Mouse (Mus musculus): ENCODE data around the gene Casq2. TPM values are rescaled to one million over a fixed set of nuclear protein-coding genes. Genes with fewer than 3 reads are reported as not detected.

Gene Casq2
- total RNA-seq (2014; fragmentation: Nextera tagmentation) (not detected in 2 replicates), total RNA-seq (2017) (0.11 TPM in 1 of 2 replicates, not detected in the other), polyA plus RNA-seq (2012) (not detected in 2 replicates)

- Histone ChIP-seq H3K4me1 (ENCODE audit: insufficient read depth, low read depth, low read length) (no peaks in the 10 kb centered on the region), H3K4me3 (ENCODE audit: low read depth, low read length) (no peak within 1 kb of the TSS), H3K36me3 (replicated peaks) (no peaks in the 10 kb centered on the region), H3K27me3 (ENCODE audit: insufficient read depth, low read length) (peaks cover 10% of the 10 kb centered on the region), H3K9me3 (replicated peaks) (no peaks in the 10 kb centered on the region)
- ATAC-seq (ENCODE audit: extremely low read depth, insufficient number of reproducible peaks, low FRiP score, poor library complexity, severe bottlenecking) (no peak), DNase-seq (ENCODE audit: low spot score) (no peak)
- TF ChIP-seq GATA2 (IDR thresholded peaks at IDR 0.05; ENCODE audit: borderline replicate concordance, low read depth, low read length) (no peak), GATA1 (IDR thresholded peaks at IDR 0.05; ENCODE audit: borderline replicate concordance, low read length) (no peak), TAL1 (conservative IDR thresholded peaks at IDR 0.05; ENCODE audit: low read depth, low read length) (no peak), POLR2AphosphoS5 (IDR thresholded peaks at IDR 0.05; ENCODE audit: insufficient replicate concordance, low read depth, low read length) (no peak), CTCF (IDR thresholded peaks at IDR 0.05; ENCODE audit: low read depth, low read length) (no peak)
Measured at GRCm38 (mm10) chr3:102086283-102086682, at the start of gene Casq2. Gene Casq2, plus strand, starts transcription at chr3:102086415.

GRCm38 (mm10) chr3:102037806-102038205 lies 48.4 kb upstream of the Casq2 start:
- no peak for DNase-seq (ENCODE audit: low spot score)
- Histone ChIP-seq H3K27me3 (ENCODE audit: insufficient read depth, low read length) (peaks cover 9% of the 10 kb centered on the region), H3K4me3 (ENCODE audit: low read depth, low read length) (no peak overlapping the region), H3K4me1 (ENCODE audit: insufficient read depth, low read depth, low read length) (no peaks in the 10 kb centered on the region), H3K36me3 (replicated peaks) (no peaks in the 10 kb centered on the region), H3K9me3 (replicated peaks) (no peaks in the 10 kb centered on the region)
- ATAC-seq (ENCODE audit: extremely low read depth, insufficient number of reproducible peaks, low FRiP score, poor library complexity, severe bottlenecking), result no peak
- no peak for TF ChIP-seq POLR2AphosphoS5 (IDR thresholded peaks at IDR 0.05; ENCODE audit: insufficient replicate concordance, low read depth, low read length)
- no peak for TF ChIP-seq TAL1 (conservative IDR thresholded peaks at IDR 0.05; ENCODE audit: low read depth, low read length)
- no peak for TF ChIP-seq GATA1 (IDR thresholded peaks at IDR 0.05; ENCODE audit: borderline replicate concordance, low read length)
- TF ChIP-seq CTCF (IDR thresholded peaks at IDR 0.05; ENCODE audit: low read depth, low read length), result no peak
- TF ChIP-seq GATA2 (IDR thresholded peaks at IDR 0.05; ENCODE audit: borderline replicate concordance, low read depth, low read length), result no peak

DNA sequence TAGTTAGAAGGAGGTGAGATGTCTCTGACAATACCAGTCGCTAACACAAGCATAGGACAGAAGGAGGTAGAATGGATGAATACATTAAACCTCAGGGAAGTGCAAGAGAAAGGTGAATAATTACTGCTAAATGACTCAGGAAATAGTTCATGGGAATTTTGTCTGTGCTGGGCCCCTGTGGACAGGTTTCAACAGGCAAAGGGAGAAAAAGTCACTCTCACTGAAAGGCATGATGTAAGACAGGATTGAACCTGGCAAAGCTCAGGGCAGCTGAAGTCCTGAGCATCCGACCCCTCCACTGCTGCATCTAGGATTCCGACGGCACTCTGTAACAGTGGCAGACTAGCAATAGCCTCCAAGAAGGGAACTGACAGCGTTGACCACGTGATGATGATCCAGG lies 47.6 kb upstream of the Casq2 start:
- TF ChIP-seq TAL1 (conservative IDR thresholded peaks at IDR 0.05; ENCODE audit: low read depth, low read length), result no peak
- TF ChIP-seq CTCF (IDR thresholded peaks at IDR 0.05; ENCODE audit: low read depth, low read length), result no peak
- TF ChIP-seq GATA2 (IDR thresholded peaks at IDR 0.05; ENCODE audit: borderline replicate concordance, low read depth, low read length), result no peak
- TF ChIP-seq GATA1 (IDR thresholded peaks at IDR 0.05; ENCODE audit: borderline replicate concordance, low read length), result no peak
- no peak for TF ChIP-seq POLR2AphosphoS5 (IDR thresholded peaks at IDR 0.05; ENCODE audit: insufficient replicate concordance, low read depth, low read length)
- Histone ChIP-seq H3K4me3 (ENCODE audit: low read depth, low read length) (no peak overlapping the region), H3K9me3 (replicated peaks) (no peaks in the 10 kb centered on the region), H3K27me3 (ENCODE audit: insufficient read depth, low read length) (peaks cover 12% of the 10 kb centered on the region), H3K36me3 (replicated peaks) (no peaks in the 10 kb centered on the region), H3K4me1 (ENCODE audit: insufficient read depth, low read depth, low read length) (no peaks in the 10 kb centered on the region)
- no peak for ATAC-seq (ENCODE audit: extremely low read depth, insufficient number of reproducible peaks, low FRiP score, poor library complexity, severe bottlenecking)
- no peak for DNase-seq (ENCODE audit: low spot score)

GRCm38 (mm10) chr3:102041632-102042031 lies 44.6 kb upstream of the Casq2 start:
- H3K36me3 ChIP-seq (replicated peaks), result no peaks in the 10 kb centered on the region
- TF ChIP-seq GATA1 (IDR thresholded peaks at IDR 0.05; ENCODE audit: borderline replicate concordance, low read length) (no peak), POLR2AphosphoS5 (IDR thresholded peaks at IDR 0.05; ENCODE audit: insufficient replicate concordance, low read depth, low read length) (no peak), CTCF (IDR thresholded peaks at IDR 0.05; ENCODE audit: low read depth, low read length) (no peak), GATA2 (IDR thresholded peaks at IDR 0.05; ENCODE audit: borderline replicate concordance, low read depth, low read length) (no peak), TAL1 (conservative IDR thresholded peaks at IDR 0.05; ENCODE audit: low read depth, low read length) (no peak)
- no peaks in the 10 kb centered on the region for H3K4me1 ChIP-seq (ENCODE audit: insufficient read depth, low read depth, low read length)
- ATAC-seq (ENCODE audit: extremely low read depth, insufficient number of reproducible peaks, low FRiP score, poor library complexity, severe bottlenecking), result no peak
- no peak for DNase-seq (ENCODE audit: low spot score)
- H3K4me3 ChIP-seq (ENCODE audit: low read depth, low read length), result no peak overlapping the region
- peaks cover 12% of the 10 kb centered on the region for H3K27me3 ChIP-seq (ENCODE audit: insufficient read depth, low read length)
- no peaks in the 10 kb centered on the region for H3K9me3 ChIP-seq (replicated peaks)

DNA sequence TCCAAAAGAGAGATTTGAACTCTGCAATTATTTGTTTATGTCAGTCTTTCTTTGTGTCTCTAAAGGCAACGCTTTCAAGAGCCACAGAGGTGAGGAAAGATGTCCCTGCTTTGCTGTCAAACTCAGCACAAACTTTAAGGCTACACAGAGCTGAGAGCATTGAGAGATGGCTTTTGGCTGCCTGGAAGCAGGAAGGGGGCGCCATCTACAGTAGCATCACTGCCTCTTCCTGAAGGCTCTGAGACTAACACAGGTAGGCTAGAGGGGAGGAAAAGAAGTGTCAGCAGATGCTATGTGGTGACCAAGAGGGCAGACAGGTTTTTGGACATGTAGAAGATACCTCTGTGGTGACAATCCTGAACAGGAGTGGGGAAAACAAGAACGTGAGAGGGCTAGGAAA lies 41.1 kb upstream of the Casq2 start:
- ATAC-seq (ENCODE audit: extremely low read depth, insufficient number of reproducible peaks, low FRiP score, poor library complexity, severe bottlenecking) (no peak), DNase-seq (ENCODE audit: low spot score) (no peak)
- no peaks in the 10 kb centered on the region for H3K9me3 ChIP-seq (replicated peaks)
- no peak for TF ChIP-seq GATA2 (IDR thresholded peaks at IDR 0.05; ENCODE audit: borderline replicate concordance, low read depth, low read length)
- no peak for TF ChIP-seq GATA1 (IDR thresholded peaks at IDR 0.05; ENCODE audit: borderline replicate concordance, low read length)
- no peak for TF ChIP-seq POLR2AphosphoS5 (IDR thresholded peaks at IDR 0.05; ENCODE audit: insufficient replicate concordance, low read depth, low read length)
- no peak for TF ChIP-seq CTCF (IDR thresholded peaks at IDR 0.05; ENCODE audit: low read depth, low read length)
- TF ChIP-seq TAL1 (conservative IDR thresholded peaks at IDR 0.05; ENCODE audit: low read depth, low read length), result no peak
- H3K27me3 ChIP-seq (ENCODE audit: insufficient read depth, low read length), result peaks cover 4% of the 10 kb centered on the region; the same call in 1 of the 2 replicates
- no peak overlapping the region for H3K4me3 ChIP-seq (ENCODE audit: low read depth, low read length)
- H3K36me3 ChIP-seq (replicated peaks), result no peaks in the 10 kb centered on the region
- no peaks in the 10 kb centered on the region for H3K4me1 ChIP-seq (ENCODE audit: insufficient read depth, low read depth, low read length)

DNA sequence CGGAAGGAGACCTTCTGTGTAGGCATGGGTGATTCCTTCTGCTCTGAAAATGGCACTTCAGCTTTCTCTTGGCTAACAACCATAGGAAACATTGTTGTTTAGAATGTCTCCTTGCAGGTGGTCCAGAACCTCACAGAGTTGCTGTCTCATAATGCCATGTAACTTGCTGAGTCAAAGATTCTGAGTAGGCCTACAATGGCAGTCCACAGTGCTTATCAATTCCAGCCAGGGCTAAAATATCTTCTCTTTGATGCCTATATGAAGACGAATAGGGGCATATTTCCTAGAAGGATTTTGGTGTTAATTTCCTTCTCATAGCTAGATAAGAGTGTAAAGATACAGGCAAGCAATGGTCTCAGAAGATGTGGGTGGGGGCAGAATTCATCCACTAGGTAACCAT lies 38.7 kb upstream of the Casq2 start:
- no peak overlapping the region for H3K4me3 ChIP-seq (ENCODE audit: low read depth, low read length)

More for the DNA sequence above, 38.7 kb upstream of the Casq2 start:
- Histone ChIP-seq H3K9me3 (replicated peaks) (no peaks in the 10 kb centered on the region), H3K36me3 (replicated peaks) (no peaks in the 10 kb centered on the region), H3K27me3 (ENCODE audit: insufficient read depth, low read length) (peaks cover 4% of the 10 kb centered on the region; the same call in 1 of the 2 replicates), H3K4me1 (ENCODE audit: insufficient read depth, low read depth, low read length) (no peaks in the 10 kb centered on the region)
- ATAC-seq (ENCODE audit: extremely low read depth, insufficient number of reproducible peaks, low FRiP score, poor library complexity, severe bottlenecking) (no peak), DNase-seq (ENCODE audit: low spot score) (no peak)
- TF ChIP-seq POLR2AphosphoS5 (IDR thresholded peaks at IDR 0.05; ENCODE audit: insufficient replicate concordance, low read depth, low read length) (no peak), GATA1 (IDR thresholded peaks at IDR 0.05; ENCODE audit: borderline replicate concordance, low read length) (no peak), TAL1 (conservative IDR thresholded peaks at IDR 0.05; ENCODE audit: low read depth, low read length) (no peak)
